Mouse (Mus musculus): ENCODE measurements around the gene Dmrtc1a. TPM values are rescaled to one million over a fixed set of nuclear protein-coding genes. Genes with fewer than 3 reads are reported as not detected.
"Not testable (repeated sequence)": the region's sequence is repeated elsewhere in the genome, so short reads cannot be mapped to it uniquely, and the experiment has no call there.

The Dmrtc1a gene
- not detected for polyA plus RNA-seq (2012; fragmentation: generic; extraction: Trizol)
- long read RNA-seq, experiment 1 = 0 reads
- long read RNA-seq, experiment 2 = 0 reads

- H3K79me3 ChIP-seq (ENCODE audit: low read depth); H3K4me3 ChIP-seq (ENCODE audit: insufficient read depth, poor library complexity, severe bottlenecking); H3K36me3 ChIP-seq (ENCODE audit: control insufficient read depth, insufficient read depth); H3ac ChIP-seq (ENCODE audit: control insufficient read depth, insufficient read length, low read depth); H3K79me2 ChIP-seq (ENCODE audit: control insufficient read depth, insufficient read depth); H3K27me3 ChIP-seq (ENCODE audit: control insufficient read depth, insufficient read depth, insufficient read length): not testable (repeated sequence)
These were observed at the start of gene Dmrtc1a, which contains the start of gene 1700011M02Rik for GRCm38 (mm10) chrX:102908587-102908986. TSS of gene Dmrtc1a (minus strand) at chrX:102908687. TSS of gene 1700011M02Rik (plus strand) at chrX:102908905.

DNA sequence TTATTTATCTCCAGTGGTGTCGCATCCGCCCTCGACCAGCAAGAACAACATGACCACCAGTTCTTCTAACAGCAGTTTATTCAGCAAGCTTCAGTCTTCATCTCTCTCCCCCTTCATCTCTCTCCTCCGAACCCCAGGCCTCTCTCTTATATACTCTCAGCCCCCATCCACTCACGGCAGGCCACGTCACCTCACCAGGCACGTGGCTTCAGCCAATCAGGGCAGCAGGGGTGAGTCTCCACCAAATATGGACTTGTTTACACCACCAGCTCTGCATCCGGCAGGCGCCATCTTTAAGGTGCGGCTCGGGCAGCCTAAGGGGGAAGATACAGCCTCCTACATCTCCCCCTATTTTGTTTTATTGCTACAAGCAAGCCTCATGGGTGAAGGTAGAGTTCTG is 41.6 kb upstream of the Dmrtc1a start:
- not testable (repeated sequence) for H3K4me3 ChIP-seq (ENCODE audit: insufficient read depth, poor library complexity, severe bottlenecking); H3ac ChIP-seq (ENCODE audit: control insufficient read depth, insufficient read length, low read depth); H3K27me3 ChIP-seq (ENCODE audit: control insufficient read depth, insufficient read depth, insufficient read length); H3K79me3 ChIP-seq (ENCODE audit: low read depth); H3K36me3 ChIP-seq (ENCODE audit: control insufficient read depth, insufficient read depth); H3K79me2 ChIP-seq (ENCODE audit: control insufficient read depth, insufficient read depth)

GRCm38 (mm10) chrX:102936743-102937142 is 28.3 kb upstream of the Dmrtc1a start:
- no peak overlapping the region for H3ac ChIP-seq (ENCODE audit: control insufficient read depth, insufficient read length, low read depth)
- H3K36me3 ChIP-seq (ENCODE audit: control insufficient read depth, insufficient read depth) = no peaks in the 10 kb centered on the region
- no peaks in the 10 kb centered on the region for H3K79me2 ChIP-seq (ENCODE audit: control insufficient read depth, insufficient read depth)
- no peaks in the 10 kb centered on the region for H3K79me3 ChIP-seq (ENCODE audit: low read depth)
- H3K4me3 ChIP-seq (ENCODE audit: insufficient read depth, poor library complexity, severe bottlenecking) = no peak overlapping the region
- H3K27me3 ChIP-seq (ENCODE audit: control insufficient read depth, insufficient read depth, insufficient read length) = no peaks in the 10 kb centered on the region
- TF ChIP-seq USF1 (IDR thresholded peaks at IDR 0.05; ENCODE audit: low read depth) (no peak), CTCF (IDR thresholded peaks at IDR 0.05; ENCODE audit: control insufficient read depth, insufficient read depth, insufficient read length) (no peak), MYOD1 (IDR thresholded peaks at IDR 0.05; ENCODE audit: control insufficient read depth, insufficient read length, low read depth) (no peak), CEBPB (IDR thresholded peaks at IDR 0.05; ENCODE audit: low read depth) (no peak), MYOG (IDR thresholded peaks at IDR 0.05; ENCODE audit: control insufficient read depth, extremely low read depth, insufficient read length) (no peak), MAX (IDR thresholded peaks at IDR 0.05) (no peak), FOSL1 (IDR thresholded peaks at IDR 0.05; ENCODE audit: insufficient read depth, low read length, poor library complexity, severe bottlenecking) (no peak)

- Histone ChIP-seq H3K79me3 (ENCODE audit: low read depth) (no peaks in the 10 kb centered on the region), H3K36me3 (ENCODE audit: control insufficient read depth, insufficient read depth) (no peaks in the 10 kb centered on the region), H3K4me3 (ENCODE audit: insufficient read depth, poor library complexity, severe bottlenecking) (no peak overlapping the region), H3ac (ENCODE audit: control insufficient read depth, insufficient read length, low read depth) (no peak overlapping the region), H3K27me3 (ENCODE audit: control insufficient read depth, insufficient read depth, insufficient read length) (no peaks in the 10 kb centered on the region), H3K79me2 (ENCODE audit: control insufficient read depth, insufficient read depth) (no peaks in the 10 kb centered on the region)
- no peak for TF ChIP-seq CEBPB (IDR thresholded peaks at IDR 0.05; ENCODE audit: low read depth)
- TF ChIP-seq MYOG (IDR thresholded peaks at IDR 0.05; ENCODE audit: control insufficient read depth, extremely low read depth, insufficient read length) = no peak
- no peak for TF ChIP-seq FOSL1 (IDR thresholded peaks at IDR 0.05; ENCODE audit: insufficient read depth, low read length, poor library complexity, severe bottlenecking)
- TF ChIP-seq MAX (IDR thresholded peaks at IDR 0.05) = no peak
- TF ChIP-seq CTCF (IDR thresholded peaks at IDR 0.05; ENCODE audit: control insufficient read depth, insufficient read depth, insufficient read length) = no peak
- TF ChIP-seq USF1 (IDR thresholded peaks at IDR 0.05; ENCODE audit: low read depth) = no peak
These were observed 25.9 kb upstream of the Dmrtc1a start for GRCm38 (mm10) chrX:102934395-102934764.

- no peak overlapping the region for H3K4me3 ChIP-seq (ENCODE audit: insufficient read depth, poor library complexity, severe bottlenecking)
These were observed 25.3 kb upstream of the Dmrtc1a start for GRCm38 (mm10) chrX:102933571-102934394.

DNA sequence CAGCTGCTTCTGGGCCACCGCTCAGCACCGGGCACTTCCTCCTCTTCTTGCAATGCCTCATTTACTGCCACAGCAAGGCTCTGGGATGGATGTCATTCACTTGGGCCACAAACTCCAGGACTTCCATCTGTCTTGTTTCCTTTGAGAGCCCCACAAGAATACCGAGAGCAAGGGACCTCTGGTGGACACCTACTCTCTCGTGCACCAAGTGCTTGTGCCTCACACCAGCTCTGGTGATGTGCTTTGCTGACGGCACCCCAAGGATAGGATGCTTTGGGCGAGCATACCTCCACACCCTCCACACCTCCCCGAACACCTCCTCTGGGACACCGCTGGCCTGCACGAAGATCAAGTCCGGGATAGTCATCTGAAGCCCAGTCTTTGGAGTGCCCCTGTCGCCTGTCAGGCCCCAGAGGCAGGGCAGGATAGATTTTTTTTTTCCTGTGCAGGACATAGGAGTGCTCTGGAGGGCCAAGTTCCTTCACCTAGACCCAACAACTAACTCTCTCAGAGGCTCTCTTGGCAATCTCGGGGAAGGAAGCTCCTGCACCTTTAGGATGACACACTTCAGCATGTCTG is 24.6 kb upstream of the Dmrtc1a start:
- no peak for TF ChIP-seq MYOG (IDR thresholded peaks at IDR 0.05; ENCODE audit: control insufficient read depth, extremely low read depth, insufficient read length)
- no peak for TF ChIP-seq USF1 (IDR thresholded peaks at IDR 0.05; ENCODE audit: low read depth)
- TF ChIP-seq MYOD1 (IDR thresholded peaks at IDR 0.05; ENCODE audit: control insufficient read depth, insufficient read length, low read depth) = no peak
- TF ChIP-seq CEBPB (IDR thresholded peaks at IDR 0.05; ENCODE audit: low read depth) = no peak
- no peak for TF ChIP-seq CTCF (IDR thresholded peaks at IDR 0.05; ENCODE audit: control insufficient read depth, insufficient read depth, insufficient read length)
- no peak for TF ChIP-seq FOSL1 (IDR thresholded peaks at IDR 0.05; ENCODE audit: insufficient read depth, low read length, poor library complexity, severe bottlenecking)
- TF ChIP-seq MAX (IDR thresholded peaks at IDR 0.05) = no peak
- no peaks in the 10 kb centered on the region for H3K79me2 ChIP-seq (ENCODE audit: control insufficient read depth, insufficient read depth)

More at GRCm38 (mm10) chrX:102933571-102934394, 25.3 kb upstream of the Dmrtc1a start:
- TF ChIP-seq MAX (IDR thresholded peaks at IDR 0.05) (no peak), CTCF (IDR thresholded peaks at IDR 0.05; ENCODE audit: control insufficient read depth, insufficient read depth, insufficient read length) (peak; percentile 23)
- H3K79me3 ChIP-seq (ENCODE audit: low read depth) = no peaks in the 10 kb centered on the region
- H3ac ChIP-seq (ENCODE audit: control insufficient read depth, insufficient read length, low read depth) = no peak overlapping the region
- no peaks in the 10 kb centered on the region for H3K27me3 ChIP-seq (ENCODE audit: control insufficient read depth, insufficient read depth, insufficient read length)
- no peaks in the 10 kb centered on the region for H3K36me3 ChIP-seq (ENCODE audit: control insufficient read depth, insufficient read depth)
- no peaks in the 10 kb centered on the region for H3K79me2 ChIP-seq (ENCODE audit: control insufficient read depth, insufficient read depth)

DNA sequence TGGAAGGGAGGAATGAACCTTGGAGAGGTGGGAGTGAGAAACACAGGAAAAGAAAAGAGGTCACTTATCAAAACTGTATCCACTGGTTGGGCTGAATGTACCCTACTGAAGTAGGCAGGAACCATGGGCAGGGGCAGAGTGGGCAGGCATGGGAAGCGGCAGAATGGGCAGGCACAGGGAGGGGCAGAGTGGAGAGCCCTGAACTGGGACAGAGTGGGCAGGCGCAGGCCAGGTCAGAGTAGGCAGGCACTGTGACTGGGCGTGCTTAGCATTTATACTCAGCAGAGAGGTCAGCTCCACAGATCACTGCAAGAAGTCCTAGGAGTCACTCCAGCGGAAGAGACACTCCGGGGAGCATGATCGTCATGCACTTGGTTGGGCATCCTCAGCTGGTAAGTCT is 19.6 kb upstream of the Dmrtc1a start, which contains the start of gene 1700018G05Rik:
1700018G05Rik (plus strand) TSS at position 301 of the 400 bp plus-strand sequence.
- H3K4me3 ChIP-seq (ENCODE audit: insufficient read depth, poor library complexity, severe bottlenecking); H3K79me2 ChIP-seq (ENCODE audit: control insufficient read depth, insufficient read depth); H3K27me3 ChIP-seq (ENCODE audit: control insufficient read depth, insufficient read depth, insufficient read length); H3K79me3 ChIP-seq (ENCODE audit: low read depth); H3ac ChIP-seq (ENCODE audit: control insufficient read depth, insufficient read length, low read depth); H3K36me3 ChIP-seq (ENCODE audit: control insufficient read depth, insufficient read depth): not testable (repeated sequence)

More for the DNA sequence above, 24.6 kb upstream of the Dmrtc1a start:
- no peaks in the 10 kb centered on the region for H3K36me3 ChIP-seq (ENCODE audit: control insufficient read depth, insufficient read depth)
- no peak overlapping the region for H3K4me3 ChIP-seq (ENCODE audit: insufficient read depth, poor library complexity, severe bottlenecking)
- H3K27me3 ChIP-seq (ENCODE audit: control insufficient read depth, insufficient read depth, insufficient read length) = no peaks in the 10 kb centered on the region
- H3K79me3 ChIP-seq (ENCODE audit: low read depth) = no peaks in the 10 kb centered on the region
- H3ac ChIP-seq (ENCODE audit: control insufficient read depth, insufficient read length, low read depth) = no peak overlapping the region

GRCm38 (mm10) chrX:102926707-102927106 is 18.2 kb upstream of the Dmrtc1a start:
- not testable (repeated sequence) for H3K79me3 ChIP-seq (ENCODE audit: low read depth); H3K36me3 ChIP-seq (ENCODE audit: control insufficient read depth, insufficient read depth); H3K79me2 ChIP-seq (ENCODE audit: control insufficient read depth, insufficient read depth); H3K27me3 ChIP-seq (ENCODE audit: control insufficient read depth, insufficient read depth, insufficient read length); H3K4me3 ChIP-seq (ENCODE audit: insufficient read depth, poor library complexity, severe bottlenecking); H3ac ChIP-seq (ENCODE audit: control insufficient read depth, insufficient read length, low read depth)

GRCm38 (mm10) chrX:102914823-102915222 is 6.3 kb upstream of the Dmrtc1a start:
- not testable (repeated sequence) for H3K79me3 ChIP-seq (ENCODE audit: low read depth); H3K79me2 ChIP-seq (ENCODE audit: control insufficient read depth, insufficient read depth); H3K27me3 ChIP-seq (ENCODE audit: control insufficient read depth, insufficient read depth, insufficient read length); H3K36me3 ChIP-seq (ENCODE audit: control insufficient read depth, insufficient read depth); H3K4me3 ChIP-seq (ENCODE audit: insufficient read depth, poor library complexity, severe bottlenecking); H3ac ChIP-seq (ENCODE audit: control insufficient read depth, insufficient read length, low read depth)
